Mouse (Mus musculus) liver, adult 2 months (tissue): Measurements from ENCODE around the gene Tac1.

Source experiments
- CTCF ChIP-seq: fragments of 200-500 bp; IDR thresholded peaks from 2 replicates; pipeline ENCODE4 v1.5.1; 2011; ENCODE audit warnings: low read depth, low read length, control low read depth
- POLR2A ChIP-seq: fragments of 200-500 bp; IDR thresholded peaks from 2 replicates; pipeline ENCODE4 v1.6.1; 2011; ENCODE audit warnings: low read length, control low read depth; ENCODE audit not compliant: insufficient read depth; ENCODE audit errors: extremely low read depth

DNA sequence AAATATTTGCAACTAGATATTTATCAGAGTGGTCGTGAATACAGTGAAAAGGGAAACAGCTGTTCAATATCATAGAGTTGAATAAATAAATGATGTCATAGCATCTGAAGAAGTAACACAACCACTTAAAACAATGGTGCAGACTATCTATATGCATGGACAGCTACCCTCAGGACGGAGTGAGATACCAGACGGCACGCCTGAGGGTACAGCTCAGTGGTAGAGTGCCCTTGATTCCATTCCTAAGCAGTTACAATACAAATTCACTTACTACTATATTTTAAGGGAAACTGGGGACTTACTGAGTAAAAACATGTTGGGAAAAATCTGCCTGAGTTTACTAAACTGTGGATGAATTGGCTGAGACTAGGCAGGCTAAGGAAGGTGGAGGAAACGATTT lies 43.7 kb downstream of the Tac1 start:
- TF ChIP-seq POLR2A (no peak), CTCF (no peak)
